Mouse (Mus musculus): Measurements from ENCODE around the gene Gnai2.

The Gnai2 gene

GRCm38 (mm10) chr9:107659961-107660360 is 24.8 kb upstream of the Gnai2 start:
- intact Hi-C loops (cut with DNase I), result no loop called here

- intact Hi-C loops (cut with DNase I), result no loop called here
Measured at GRCm38 (mm10) chr9:107659551-107659950, 24.4 kb upstream of the Gnai2 start.

GRCm38 (mm10) chr9:107658096-107658495 is 22.9 kb upstream of the Gnai2 start:
- intact Hi-C loops (cut with DNase I), result no loop called here

- intact Hi-C loops (cut with DNase I), result no loop called here
Measured at GRCm38 (mm10) chr9:107657144-107657543, 22.0 kb upstream of the Gnai2 start.

GRCm38 (mm10) chr9:107654585-107654984 is 19.4 kb upstream of the Gnai2 start:
- intact Hi-C loops (cut with DNase I), result no loop called here

- intact Hi-C loops (cut with DNase I), result no loop called here
Measured at GRCm38 (mm10) chr9:107653474-107653873, 18.3 kb upstream of the Gnai2 start.

GRCm38 (mm10) chr9:107650708-107651481 is 15.7 kb upstream of the Gnai2 start:
- intact Hi-C loops (cut with DNase I), result no loop called here

- intact Hi-C loops (cut with DNase I), result no loop called here
Measured at GRCm38 (mm10) chr9:107650225-107650624, 15.1 kb upstream of the Gnai2 start.

- intact Hi-C loops (cut with DNase I), result no loop called here
Measured at GRCm38 (mm10) chr9:107648767-107649166, 13.6 kb upstream of the Gnai2 start.

- intact Hi-C loops (cut with DNase I), result no loop called here
Measured at GRCm38 (mm10) chr9:107646975-107647374, 11.8 kb upstream of the Gnai2 start.

GRCm38 (mm10) chr9:107645577-107645976 is 10.4 kb upstream of the Gnai2 start:
- intact Hi-C loops (cut with DNase I), result loop anchor here (1.0 kb wide), 2 partner anchors 31 to 43 kb away; no protein-coding TSS in a partner anchor

- intact Hi-C loops (cut with DNase I), result loop anchor here (1.0 kb wide), 2 partner anchors 31 to 43 kb away; no protein-coding TSS in a partner anchor
Measured at GRCm38 (mm10) chr9:107645153-107645510, 10.0 kb upstream of the Gnai2 start.

GRCm38 (mm10) chr9:107644495-107645152 is 9.5 kb upstream of the Gnai2 start:
- intact Hi-C loops (cut with DNase I), result loop anchor here (1.0 kb wide), 2 partner anchors 32 to 42 kb away; no protein-coding TSS in a partner anchor

- intact Hi-C loops (cut with DNase I), result no loop called here
Measured at GRCm38 (mm10) chr9:107643544-107644214, 8.5 kb upstream of the Gnai2 start.

- intact Hi-C loops (cut with DNase I), result no loop called here
Measured at GRCm38 (mm10) chr9:107641666-107642065, 6.5 kb upstream of the Gnai2 start.

- intact Hi-C loops (cut with DNase I), result no loop called here
Measured at GRCm38 (mm10) chr9:107640257-107640772, 5.1 kb upstream of the Gnai2 start.

GRCm38 (mm10) chr9:107637070-107637469 is 1.9 kb upstream of the Gnai2 start:
- intact Hi-C loops (cut with DNase I), result no loop called here

- intact Hi-C loops (cut with DNase I), result no loop called here
Measured at GRCm38 (mm10) chr9:107634406-107635278, 525 bp downstream of the Gnai2 start.

- intact Hi-C loops (cut with DNase I), result no loop called here
Measured at GRCm38 (mm10) chr9:107633661-107634405, 1.3 kb downstream of the Gnai2 start.

- intact Hi-C loops (cut with DNase I), result no loop called here
Measured at GRCm38 (mm10) chr9:107633091-107633660, 2.0 kb downstream of the Gnai2 start.

Measured in adrenal gland (tissue).